Mouse (Mus musculus): ENCODE measurements around the gene Cd200r4.

GRCm38 (mm10) chr16:44877595-44877994 lies 66.1 kb downstream of the Cd200r4 start:
- TF ChIP-seq CTCF (IDR thresholded peaks at IDR 0.05; ENCODE audit: low read depth) = no peak
- TF ChIP-seq EP300 (optimal IDR thresholded peaks at IDR 0.05) = no peak
